In genomic region chr10:61068436-61069192, GRCm38 (mm10) we compare ENCODE assay signal across 8 mouse cellular contexts. TPM values are rescaled to one million over a fixed set of nuclear protein-coding genes. Genes with fewer than 3 reads are reported as not detected.
DNase-seq lines count a peak whose midpoint lies in the region; ATAC-seq lines count a peak whose summit lies in the region.

No protein-coding gene starts in this region.

- intact Hi-C loops in left cerebral cortex, postnatal 14 days (cut with DNase I), result no loop called here

- peak; percentile 85 for ATAC-seq in megakaryocyte progenitor cell, adult 5-6 weeks (replicated peaks; ENCODE audit: poor library complexity)

- DNase-seq in kidney, adult 18-20 months, result peak; percentile 40
- DNase-seq in kidney, adult 11 months, result no peak
- DNase-seq in cerebellum, adult 9-11 months, result peak; percentile 64
- DNase-seq in frontal cortex, adult 2 months (ENCODE audit: extremely low spot score in 1 of 2, low spot score in 1 of 2), result peak; percentile 38 to 86
- peak; percentile 71 for DNase-seq in induced T-regulatory cell, adult 2 months (ENCODE audit: low read depth)
- DNase-seq in left cerebral cortex, postnatal 14 days (ENCODE audit: low spot score in 2 of 2), result peak; percentile 76 to 89
- peak; percentile 33 to 45 for DNase-seq in right cerebral cortex, postnatal 36 days (ENCODE audit: low spot score in 2 of 2)

RNA-seq across cellular contexts. Expression of gene Pcbd1, which starts 20.5 kb away (rescaled TPM):
- polyA plus RNA-seq in frontal cortex, adult 2 months (2012; rRNA removed), result 15.0 and 16.0 TPM in 2 replicates
- total RNA-seq in left cerebral cortex, postnatal 14 days (2021), result 1 to 10 TPM; 8.6 to 9.4 TPM
- 9.6 and 15.8 TPM in 2 replicates for total RNA-seq in megakaryocyte progenitor cell, adult 5-6 weeks (2015)
- total RNA-seq in megakaryocyte progenitor cell, adult 5-6 weeks (2017), result 8.9 and 11.0 TPM in 2 replicates
